Mouse (Mus musculus): Measurements from ENCODE around the gene Lrrtm4.

GRCm38 (mm10) chr6:80363593-80363992, 344.9 kb downstream of the Lrrtm4 start:
- TF ChIP-seq CTCF (IDR thresholded peaks at IDR 0.05; ENCODE audit: extremely low read depth, insufficient read depth, low read length), result no peak
- no peak for TF ChIP-seq POLR2A (IDR thresholded peaks at IDR 0.05; ENCODE audit: extremely low read depth, insufficient read depth, low read length)
